Mouse (Mus musculus) kidney, adult 2 months (tissue): ENCODE results near the gene Trip11. TPM values are rescaled to one million over a fixed set of nuclear protein-coding genes. Genes with fewer than 3 reads are reported as not detected.

ENCODE experiments used
- DNase-seq: peaks from one replicate; pipeline ENCODE4 v3.0.0; 2021
- H3K27ac ChIP-seq: fragments of 200-500 bp; 2 replicates; pipeline ENCODE4 v1.5.1; 2012; ENCODE audit warnings: low read depth, low read length, control low read depth, inconsistent platforms; ENCODE audit not compliant: insufficient read depth
- H3K27me3 ChIP-seq: fragments of 200-500 bp; replicated peaks from 2 replicates; pipeline ENCODE4 v1.6.1; 2012; ENCODE audit warnings: mild to moderate bottlenecking, moderate library complexity, low read length, inconsistent platforms; ENCODE audit not compliant: control insufficient read depth, insufficient read depth
- H3K36me3 ChIP-seq: fragments of 200-500 bp; 2 replicates; pipeline ENCODE4 v1.6.1; 2012; ENCODE audit warnings: mild to moderate bottlenecking, moderate library complexity, low read length, inconsistent platforms; ENCODE audit not compliant: control insufficient read depth, insufficient read depth
- H3K4me1 ChIP-seq: fragments of 200-500 bp; 2 replicates; pipeline ENCODE4 v1.6.1; 2011; ENCODE audit warnings: low read length; ENCODE audit not compliant: control insufficient read depth, insufficient read depth
- H3K4me3 ChIP-seq: fragments of 200-500 bp; 2 replicates; pipeline ENCODE4 v1.5.1; 2011; ENCODE audit warnings: mild to moderate bottlenecking, low read depth, low read length, control low read depth; ENCODE audit not compliant: insufficient read depth
- CTCF ChIP-seq: fragments of 200-500 bp; conservative IDR thresholded peaks from 2 replicates; pipeline ENCODE4 v1.5.1; 2011; ENCODE audit warnings: low read depth, mild to moderate bottlenecking, control low read depth, low read length, moderate library complexity, mixed read lengths; ENCODE audit not compliant: insufficient read depth, insufficient read length
- POLR2A ChIP-seq: fragments of 200-500 bp; IDR thresholded peaks from one replicate; pipeline ENCODE4 v1.6.1; 2011; ENCODE audit warnings: low read depth, low read length, control low read depth
- WGBS: fragments of 180-500 bp; shearing (Covaris S2); methylation state at CpG from one replicate; pipeline ENCODE4 v1.1.7; 2018; 5-methylcytosine and 5-hydroxymethylcytosine counted together
- polyA plus RNA-seq: library from polyadenylated mRNA; depleted of rRNA; stranded (reverse); fragments of >200 nt; gene quantifications from 2 replicates; pipeline ENCODE4 v1.2.3, GENCODE M21; 2012

The Trip11 gene
- polyA plus RNA-seq, 1 experiment: 4.2 TPM

- no peaks in the 10 kb centered on the region for H3K27me3 ChIP-seq
- no peaks in the 10 kb centered on the region for H3K36me3 ChIP-seq
- no peaks in the 10 kb centered on the region for H3K4me1 ChIP-seq
- 70% methylated on average over 9 of the region's 9 CpGs for WGBS
- TF ChIP-seq POLR2A: no peak
- TF ChIP-seq CTCF: no peak
- no peak overlapping the region for H3K4me3 ChIP-seq
- no peak for DNase-seq
- H3K27ac ChIP-seq: no peak overlapping the region
These were observed 61.8 kb downstream of the Trip11 start for GRCm38 (mm10) chr12:101851314-101851713.

GRCm38 (mm10) chr12:101836546-101837274, 76.4 kb downstream of the Trip11 start:
- WGBS: 83% methylated on average over 10 of the region's 10 CpGs
- H3K4me1 ChIP-seq: peaks cover 2% of the 10 kb centered on the region; the same call in 1 of the 2 replicates
- DNase-seq: peak; percentile 59
- H3K27ac ChIP-seq: no peak overlapping the region
- no peaks in the 10 kb centered on the region for H3K27me3 ChIP-seq
- no peak overlapping the region for H3K4me3 ChIP-seq
- TF ChIP-seq CTCF (no peak), POLR2A (no peak)
- H3K36me3 ChIP-seq: peaks cover 7% of the 10 kb centered on the region

GRCm38 (mm10) chr12:101834715-101835114, 78.4 kb downstream of the Trip11 start:
- Histone ChIP-seq H3K36me3 (peaks cover 7% of the 10 kb centered on the region), H3K27me3 (no peaks in the 10 kb centered on the region), H3K4me1 (peaks cover 2% of the 10 kb centered on the region; the same call in 1 of the 2 replicates), H3K27ac (no peak overlapping the region), H3K4me3 (no peak overlapping the region)
- no peak for DNase-seq
- TF ChIP-seq CTCF (no peak), POLR2A (no peak)
- 90% methylated on average over 4 of the region's 4 CpGs for WGBS

GRCm38 (mm10) chr12:101833776-101834175, 79.3 kb downstream of the Trip11 start:
- TF ChIP-seq CTCF: no peak
- Histone ChIP-seq H3K4me3 (no peak overlapping the region), H3K4me1 (peaks cover 2% of the 10 kb centered on the region; the same call in 1 of the 2 replicates), H3K27me3 (no peaks in the 10 kb centered on the region), H3K27ac (no peak overlapping the region), H3K36me3 (peaks cover 7% of the 10 kb centered on the region)
- DNase-seq: no peak
- 86% methylated on average over 8 of the region's 8 CpGs for WGBS

GRCm38 (mm10) chr12:101833115-101833506, 80.0 kb downstream of the Trip11 start:
- H3K4me3 ChIP-seq: no peak overlapping the region
- H3K27ac ChIP-seq: peak overlapping the region; percentile 42; the same call in 1 of the 2 replicates
- H3K27me3 ChIP-seq: no peaks in the 10 kb centered on the region
- WGBS: 78% methylated on average over 6 of the region's 6 CpGs
- peaks cover 4% of the 10 kb centered on the region for H3K36me3 ChIP-seq
- DNase-seq: no peak
- H3K4me1 ChIP-seq: peaks cover 2% of the 10 kb centered on the region; the same call in 1 of the 2 replicates
- TF ChIP-seq CTCF (no peak), POLR2A (no peak)

GRCm38 (mm10) chr12:101832179-101833114, 80.6 kb downstream of the Trip11 start:
- TF ChIP-seq CTCF (no peak), POLR2A (no peak)

GRCm38 (mm10) chr12:101831221-101831620, 81.8 kb downstream of the Trip11 start:
- TF ChIP-seq POLR2A: no peak
- no peak for TF ChIP-seq CTCF
- no peak for DNase-seq
- WGBS: 60% methylated on average over 4 of the region's 4 CpGs
- no peak overlapping the region for H3K4me3 ChIP-seq
- peaks cover 4% of the 10 kb centered on the region for H3K36me3 ChIP-seq
- no peaks in the 10 kb centered on the region; the same call in 1 of the 2 replicates for H3K27me3 ChIP-seq
- H3K27ac ChIP-seq: peak overlapping the region; percentile 4
- H3K4me1 ChIP-seq: no peaks in the 10 kb centered on the region

More at GRCm38 (mm10) chr12:101832179-101833114, 80.6 kb downstream of the Trip11 start:
- Histone ChIP-seq H3K27ac (peak overlapping the region; percentile 55; the same call in 1 of the 2 replicates), H3K36me3 (peaks cover 4% of the 10 kb centered on the region), H3K4me1 (peaks cover 2% of the 10 kb centered on the region; the same call in 1 of the 2 replicates), H3K4me3 (no peak overlapping the region), H3K27me3 (no peaks in the 10 kb centered on the region)
- WGBS: 55% methylated on average over 7 of the region's 7 CpGs
- peak; percentile 66 for DNase-seq
